Mouse (Mus musculus): ENCODE data around the gene Gm35549. TPM values are rescaled to one million over a fixed set of nuclear protein-coding genes. Genes with fewer than 3 reads are reported as not detected.

The Gm35549 gene
- polyA plus RNA-seq, 1 experiment from 2014 or later = 0.72 TPM

DNA sequence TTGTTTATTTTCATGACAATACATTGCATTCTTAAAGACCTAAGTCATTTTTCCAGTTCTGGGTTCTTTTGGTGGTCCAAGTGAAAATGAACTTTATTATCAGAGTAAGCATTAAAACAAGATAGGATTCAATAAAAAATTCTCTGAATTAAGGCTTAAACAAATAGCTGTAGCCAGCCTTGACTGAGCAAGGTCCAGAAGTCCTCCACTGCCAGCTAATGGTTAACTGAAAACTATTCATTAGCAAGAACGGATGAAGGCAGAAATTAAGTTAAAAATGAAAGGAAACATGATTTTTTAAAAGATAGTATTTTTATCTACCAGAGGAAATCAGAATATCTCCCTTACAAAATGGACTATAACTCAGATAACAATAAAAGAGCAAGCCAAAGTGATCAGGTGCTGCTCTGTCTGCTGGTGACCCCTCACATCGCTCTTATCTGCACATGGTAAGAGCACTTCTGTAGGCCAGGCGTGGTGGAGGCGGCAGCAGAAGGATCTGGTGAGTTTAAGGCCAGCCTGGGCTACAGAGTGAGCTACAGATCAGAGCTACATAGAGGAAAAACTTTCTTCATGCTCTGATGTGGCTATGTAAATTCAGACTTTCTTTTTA is 28.5 kb downstream of the Gm35549 start:
- H3K4me3 ChIP-seq (ENCODE audit: low read depth, low read length) = no peak overlapping the region
- no peaks in the 10 kb centered on the region for H3K9me3 ChIP-seq (ENCODE audit: control insufficient read depth, low read depth, low read length)
- H3K27ac ChIP-seq (ENCODE audit: low read length) = no peak overlapping the region
- H3K27me3 ChIP-seq (ENCODE audit: control insufficient read depth, insufficient read depth, low read length) = no peaks in the 10 kb centered on the region
- no peak overlapping the region for H3K9ac ChIP-seq (replicated peaks; ENCODE audit: low read depth, low read length)
- 79% methylated on average over 4 of the region's 4 CpGs for WGBS
- H3K4me2 ChIP-seq (replicated peaks; ENCODE audit: low read depth, low read length) = no peak overlapping the region
- H3K36me3 ChIP-seq (ENCODE audit: control insufficient read depth, insufficient read depth, low read length) = peaks cover 4% of the 10 kb centered on the region; the same call in 1 of the 2 replicates
- no peak for ATAC-seq (ENCODE audit: insufficient number of reproducible peaks, insufficient read depth, low FRiP score, low read depth)
- no peaks in the 10 kb centered on the region for H3K4me1 ChIP-seq (ENCODE audit: control insufficient read depth, insufficient read depth, low read length)

DNA sequence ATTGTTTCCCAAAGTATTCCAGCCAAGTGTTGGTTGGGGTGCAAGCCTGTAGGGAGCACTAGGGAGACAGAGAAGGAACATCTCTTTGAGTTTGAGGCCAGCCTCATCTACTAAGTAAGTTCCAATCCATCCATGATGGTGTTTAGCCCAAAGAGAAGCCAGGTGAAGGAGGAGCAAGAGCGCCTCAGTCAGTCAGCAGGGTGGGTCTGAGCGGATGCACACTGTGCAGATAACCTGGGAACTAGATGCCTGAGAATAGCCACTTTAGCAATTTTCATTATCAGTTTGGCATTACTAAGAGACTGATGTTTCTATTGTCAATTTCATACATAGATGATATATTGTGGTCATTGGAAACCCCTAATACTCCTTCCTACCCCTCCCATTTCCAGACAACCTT is 29.1 kb downstream of the Gm35549 start:
- H3K27ac ChIP-seq (ENCODE audit: low read length) = no peak overlapping the region
- no peak for ATAC-seq (ENCODE audit: insufficient number of reproducible peaks, insufficient read depth, low FRiP score, low read depth)
- 94% methylated on average over 2 of the region's 2 CpGs for whole genome bisulfite sequencing
- no peaks in the 10 kb centered on the region for H3K4me1 ChIP-seq (ENCODE audit: control insufficient read depth, insufficient read depth, low read length)
- no peak overlapping the region for H3K4me3 ChIP-seq (ENCODE audit: low read depth, low read length)
- H3K27me3 ChIP-seq (ENCODE audit: control insufficient read depth, insufficient read depth, low read length) = no peaks in the 10 kb centered on the region
- H3K9ac ChIP-seq (replicated peaks; ENCODE audit: low read depth, low read length) = no peak overlapping the region
- no peaks in the 10 kb centered on the region for H3K9me3 ChIP-seq (ENCODE audit: control insufficient read depth, low read depth, low read length)
- no peak overlapping the region for H3K4me2 ChIP-seq (replicated peaks; ENCODE audit: low read depth, low read length)
- peaks cover 4% of the 10 kb centered on the region; the same call in 1 of the 2 replicates for H3K36me3 ChIP-seq (ENCODE audit: control insufficient read depth, insufficient read depth, low read length)

DNA sequence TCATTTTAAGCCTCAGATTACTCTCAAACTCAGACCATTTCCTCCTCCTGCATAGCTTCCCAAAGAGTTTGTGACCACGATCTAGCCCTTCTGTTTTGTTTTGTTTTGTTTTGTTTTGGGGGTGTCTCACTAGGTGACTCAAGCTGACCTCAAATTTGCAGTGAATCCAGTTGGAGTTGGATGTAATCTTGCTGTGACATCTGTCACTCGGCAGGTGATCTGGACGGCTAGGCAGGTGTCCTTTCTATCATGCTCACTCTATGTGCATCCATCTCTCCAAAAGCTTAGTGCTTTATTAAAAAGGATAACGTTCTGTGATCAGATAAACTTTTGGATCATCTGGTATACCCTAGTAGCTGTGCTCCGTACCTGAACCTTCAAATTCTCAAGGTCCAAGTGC is 31.4 kb downstream of the Gm35549 start:
- no peak overlapping the region for H3K4me2 ChIP-seq (replicated peaks; ENCODE audit: low read depth, low read length)
- no peak overlapping the region for H3K4me3 ChIP-seq (ENCODE audit: low read depth, low read length)
- no peak for ATAC-seq (ENCODE audit: insufficient number of reproducible peaks, insufficient read depth, low FRiP score, low read depth)
- H3K27ac ChIP-seq (ENCODE audit: low read length) = no peak overlapping the region
- no peaks in the 10 kb centered on the region for H3K36me3 ChIP-seq (ENCODE audit: control insufficient read depth, insufficient read depth, low read length)
- H3K27me3 ChIP-seq (ENCODE audit: control insufficient read depth, insufficient read depth, low read length) = no peaks in the 10 kb centered on the region
- 86% methylated on average over 5 of the region's 5 CpGs for WGBS
- no peaks in the 10 kb centered on the region for H3K9me3 ChIP-seq (ENCODE audit: control insufficient read depth, low read depth, low read length)
- H3K9ac ChIP-seq (replicated peaks; ENCODE audit: low read depth, low read length) = no peak overlapping the region
- no peaks in the 10 kb centered on the region for H3K4me1 ChIP-seq (ENCODE audit: control insufficient read depth, insufficient read depth, low read length)

DNA sequence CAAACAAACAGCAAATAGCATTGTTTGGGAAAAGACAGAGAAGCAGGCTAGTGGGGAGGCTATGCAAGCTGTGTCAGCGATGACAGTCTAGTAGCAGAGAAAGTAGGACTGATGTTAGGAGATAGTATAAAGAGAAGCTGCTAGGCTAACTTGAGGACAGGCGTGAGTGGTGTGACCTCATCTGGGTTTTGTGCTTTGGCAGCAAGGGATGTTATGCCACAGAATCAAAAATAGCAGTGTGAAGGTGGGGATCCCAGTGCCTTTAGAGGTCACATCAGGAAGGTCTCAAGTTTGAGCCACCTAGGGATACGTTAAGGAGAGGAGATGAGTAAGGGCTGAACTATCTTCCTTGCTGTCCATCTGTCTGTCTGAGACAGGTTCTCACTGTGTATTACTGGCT is 33.6 kb downstream of the Gm35549 start:
- H3K27me3 ChIP-seq (ENCODE audit: control insufficient read depth, insufficient read depth, low read length) = no peaks in the 10 kb centered on the region
- WGBS = 92% methylated on average over 3 of the region's 3 CpGs
- no peak overlapping the region for H3K4me3 ChIP-seq (ENCODE audit: low read depth, low read length)
- H3K4me2 ChIP-seq (replicated peaks; ENCODE audit: low read depth, low read length) = no peak overlapping the region
- no peak overlapping the region for H3K27ac ChIP-seq (ENCODE audit: low read length)
- ATAC-seq (ENCODE audit: insufficient number of reproducible peaks, insufficient read depth, low FRiP score, low read depth) = no peak
- no peaks in the 10 kb centered on the region for H3K36me3 ChIP-seq (ENCODE audit: control insufficient read depth, insufficient read depth, low read length)
- no peaks in the 10 kb centered on the region for H3K9me3 ChIP-seq (ENCODE audit: control insufficient read depth, low read depth, low read length)
- H3K4me1 ChIP-seq (ENCODE audit: control insufficient read depth, insufficient read depth, low read length) = peaks cover 6% of the 10 kb centered on the region; the same call in 1 of the 2 replicates
- no peak overlapping the region for H3K9ac ChIP-seq (replicated peaks; ENCODE audit: low read depth, low read length)

DNA sequence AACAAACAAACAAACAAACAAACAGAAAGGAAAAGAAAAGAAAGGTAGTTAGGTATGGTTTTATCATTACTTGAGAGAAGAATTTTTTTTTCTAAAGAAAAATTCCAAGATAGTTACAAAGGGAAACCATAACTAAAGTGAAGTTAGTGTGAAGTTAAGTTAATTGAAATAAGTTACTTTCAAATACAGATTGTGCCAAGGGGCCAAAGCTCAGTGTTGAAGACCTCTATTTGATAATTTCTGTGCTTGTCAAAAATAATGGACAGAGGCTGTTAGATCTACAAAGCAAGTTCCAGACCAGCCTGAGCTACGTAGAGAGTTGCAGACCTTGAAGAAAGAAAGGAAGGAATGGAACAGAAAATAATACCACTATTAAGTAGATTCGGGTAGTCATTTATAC is 36.6 kb downstream of the Gm35549 start:
- Histone ChIP-seq H3K27me3 (ENCODE audit: control insufficient read depth, insufficient read depth, low read length) (no peaks in the 10 kb centered on the region), H3K9me3 (ENCODE audit: control insufficient read depth, low read depth, low read length) (no peaks in the 10 kb centered on the region), H3K36me3 (ENCODE audit: control insufficient read depth, insufficient read depth, low read length) (no peaks in the 10 kb centered on the region), H3K27ac (ENCODE audit: low read length) (no peak overlapping the region), H3K4me1 (ENCODE audit: control insufficient read depth, insufficient read depth, low read length) (peaks cover 6% of the 10 kb centered on the region; the same call in 1 of the 2 replicates), H3K4me3 (ENCODE audit: low read depth, low read length) (no peak overlapping the region), H3K4me2 (replicated peaks; ENCODE audit: low read depth, low read length) (no peak overlapping the region), H3K9ac (replicated peaks; ENCODE audit: low read depth, low read length) (no peak overlapping the region)
- 96% methylated on average over 2 of the region's 2 CpGs for WGBS
- ATAC-seq (ENCODE audit: insufficient number of reproducible peaks, insufficient read depth, low FRiP score, low read depth) = no peak

DNA sequence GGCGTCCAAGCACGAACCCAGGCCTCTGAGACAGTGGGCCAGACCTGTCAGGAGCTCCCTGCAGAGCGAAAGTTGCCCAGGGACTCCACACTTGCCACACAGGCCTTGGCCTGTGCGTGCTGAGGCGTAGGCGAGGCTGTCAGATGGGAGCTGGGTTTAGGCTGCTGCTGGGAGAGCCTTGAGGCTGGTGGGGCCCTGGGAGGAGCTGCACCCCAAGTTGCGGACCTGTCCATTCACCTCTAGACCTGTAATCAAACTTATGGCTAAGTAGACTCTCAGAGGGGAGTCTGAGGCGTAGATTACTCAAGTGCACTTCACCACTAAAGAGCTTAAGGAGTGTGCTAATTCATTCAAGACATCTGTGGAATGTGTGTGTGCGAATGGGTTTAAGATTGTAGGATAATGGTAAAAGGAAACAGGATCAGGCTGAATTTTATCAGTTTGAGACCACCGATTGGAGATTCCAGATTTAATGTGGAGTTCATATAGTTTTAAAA is 37.9 kb downstream of the Gm35549 start:
- peak overlapping the region; percentile 53 for H3K4me3 ChIP-seq (ENCODE audit: low read depth, low read length)
- peak overlapping the region; percentile 73; the same call in 1 of the 2 replicates for H3K27ac ChIP-seq (ENCODE audit: low read length)
- peak overlapping the region; percentile 47 for H3K9ac ChIP-seq (replicated peaks; ENCODE audit: low read depth, low read length)
- 8% methylated on average over 10 of the region's 10 CpGs for WGBS
- no peaks in the 10 kb centered on the region for H3K9me3 ChIP-seq (ENCODE audit: control insufficient read depth, low read depth, low read length)
- no peaks in the 10 kb centered on the region for H3K36me3 ChIP-seq (ENCODE audit: control insufficient read depth, insufficient read depth, low read length)
- H3K27me3 ChIP-seq (ENCODE audit: control insufficient read depth, insufficient read depth, low read length) = no peaks in the 10 kb centered on the region
- H3K4me2 ChIP-seq (replicated peaks; ENCODE audit: low read depth, low read length) = peak overlapping the region; percentile 80
- H3K4me1 ChIP-seq (ENCODE audit: control insufficient read depth, insufficient read depth, low read length) = peaks cover 6% of the 10 kb centered on the region; the same call in 1 of the 2 replicates
- peak; percentile 3; the same call in 1 of the 2 replicates for ATAC-seq (ENCODE audit: insufficient number of reproducible peaks, insufficient read depth, low FRiP score, low read depth)

DNA sequence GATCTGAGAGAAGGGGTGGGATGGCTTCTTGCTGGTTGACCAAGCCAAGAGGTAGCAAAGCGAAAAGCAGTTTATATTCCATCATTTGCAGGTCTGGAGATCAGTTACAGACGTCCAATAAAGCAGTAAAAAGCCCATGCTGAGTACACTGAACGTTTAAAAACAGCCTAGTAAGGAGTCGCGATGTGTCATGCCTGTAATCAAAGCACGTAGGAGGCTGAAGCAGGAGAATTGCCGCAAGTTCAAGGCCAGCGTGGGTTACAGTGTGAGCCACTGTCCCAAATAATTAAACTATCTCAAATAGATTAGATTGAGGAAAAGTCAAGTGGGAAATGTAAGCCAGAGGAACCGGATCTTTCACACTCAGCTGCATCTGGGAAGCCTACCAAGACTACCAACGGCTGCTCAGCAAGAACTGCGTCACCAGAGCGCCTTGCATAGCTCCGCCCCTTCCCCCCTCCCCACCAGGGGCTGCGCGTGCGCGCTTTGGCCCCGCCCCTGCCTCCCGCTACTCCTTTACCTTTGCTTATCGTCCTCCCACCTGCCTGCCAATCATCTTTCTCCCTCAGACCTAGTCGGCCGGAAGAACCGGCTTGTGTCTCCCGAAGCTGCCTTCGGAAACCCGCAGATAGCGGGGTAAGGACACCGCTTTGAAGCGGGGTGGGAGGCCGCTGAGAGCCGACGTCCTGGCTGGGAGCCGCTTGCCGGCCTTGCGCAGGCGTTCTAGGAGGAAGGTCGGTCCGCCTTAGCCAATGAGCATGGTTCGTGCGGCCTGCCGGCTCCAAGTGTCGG is 38.6 kb downstream of the Gm35549 start, which contains the start of gene Tcaim:
Gene Tcaim (plus strand): TSS at position 487 of the 792 bp plus-strand sequence.
- peak; percentile 98 for ATAC-seq (ENCODE audit: insufficient number of reproducible peaks, insufficient read depth, low FRiP score, low read depth)
- H3K36me3 ChIP-seq (ENCODE audit: control insufficient read depth, insufficient read depth, low read length) = no peaks in the 10 kb centered on the region
- peak within 1 kb of the TSS; percentile 73; the same call in 1 of the 2 replicates for H3K27ac ChIP-seq (ENCODE audit: low read length)
- H3K4me2 ChIP-seq (replicated peaks; ENCODE audit: low read depth, low read length) = peak within 1 kb of the TSS; percentile 80
- 7% methylated on average over 42 of the region's 42 CpGs for WGBS
- H3K4me1 ChIP-seq (ENCODE audit: control insufficient read depth, insufficient read depth, low read length) = peaks cover 6% of the 10 kb centered on the region; the same call in 1 of the 2 replicates
- peak within 1 kb of the TSS; percentile 53 for H3K4me3 ChIP-seq (ENCODE audit: low read depth, low read length)
- peak within 1 kb of the TSS; percentile 47 for H3K9ac ChIP-seq (replicated peaks; ENCODE audit: low read depth, low read length)
- no peaks in the 10 kb centered on the region for H3K9me3 ChIP-seq (ENCODE audit: control insufficient read depth, low read depth, low read length)
- H3K27me3 ChIP-seq (ENCODE audit: control insufficient read depth, insufficient read depth, low read length) = no peaks in the 10 kb centered on the region

DNA sequence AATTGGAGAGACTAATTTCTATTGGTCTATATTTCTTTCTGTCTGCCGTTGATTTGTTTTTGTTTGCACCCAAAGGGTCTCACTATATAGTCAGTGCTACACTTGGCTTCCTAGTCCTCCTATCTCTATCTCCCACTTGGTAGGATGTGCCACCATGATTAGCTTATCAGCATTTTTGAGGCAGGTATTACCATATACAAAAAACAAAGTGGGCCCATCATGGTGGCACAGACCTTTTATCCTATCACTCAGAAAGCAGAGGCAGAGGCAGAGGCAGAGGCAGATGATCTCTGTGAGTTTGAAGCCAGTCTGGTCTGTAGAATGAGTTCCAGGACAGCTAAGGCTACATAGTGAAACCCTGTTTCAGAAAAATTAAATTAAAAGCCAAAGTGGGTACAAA is 57.3 kb downstream of the Gm35549 start:
- no peak for ATAC-seq (ENCODE audit: insufficient number of reproducible peaks, insufficient read depth, low FRiP score, low read depth)
- no peak overlapping the region for H3K4me2 ChIP-seq (replicated peaks; ENCODE audit: low read depth, low read length)
- H3K36me3 ChIP-seq (ENCODE audit: control insufficient read depth, insufficient read depth, low read length) = no peaks in the 10 kb centered on the region
- H3K9ac ChIP-seq (replicated peaks; ENCODE audit: low read depth, low read length) = no peak overlapping the region
- no peaks in the 10 kb centered on the region for H3K9me3 ChIP-seq (ENCODE audit: control insufficient read depth, low read depth, low read length)
- no peak overlapping the region for H3K27ac ChIP-seq (ENCODE audit: low read length)
- no peak overlapping the region for H3K4me3 ChIP-seq (ENCODE audit: low read depth, low read length)
- H3K4me1 ChIP-seq (ENCODE audit: control insufficient read depth, insufficient read depth, low read length) = no peaks in the 10 kb centered on the region
- WGBS = 85% methylated on average over 1 of the region's 1 CpGs
- no peaks in the 10 kb centered on the region for H3K27me3 ChIP-seq (ENCODE audit: control insufficient read depth, insufficient read depth, low read length)
